In the genomic region with DNA sequence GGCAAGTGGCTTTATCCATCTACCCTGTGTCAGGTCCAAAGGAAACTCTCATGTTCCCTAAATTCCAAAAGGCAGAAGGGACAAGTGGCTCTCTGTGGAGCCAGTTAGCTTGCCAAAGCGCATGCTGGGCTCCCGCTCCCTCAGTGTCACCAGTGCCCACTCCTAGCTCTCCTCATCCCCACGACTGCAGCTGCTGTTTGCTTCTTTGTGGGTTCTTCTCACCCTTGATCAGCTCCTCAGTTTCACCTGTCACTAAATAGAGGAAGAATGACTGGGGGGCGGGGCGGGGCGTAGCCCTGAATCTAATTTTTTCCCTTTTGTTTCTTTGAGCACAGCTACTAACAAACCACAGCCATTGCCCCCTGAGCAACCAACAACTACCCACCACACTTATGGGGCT, we compare ENCODE assay signal across 22 mouse cellular contexts. TPM values are rescaled to one million over a fixed set of nuclear protein-coding genes. Genes with fewer than 3 reads are reported as not detected.
DNase-seq lines count a peak whose midpoint lies in the region; ATAC-seq and TF ChIP-seq lines count a peak whose summit lies in the region.
"Had no signal": no experiment of that assay in that cellular context is flagged by ENCODE, and none has a peak within 500 bp of the region (broad histone marks: within the 10 kb centered on the region; RNA-seq: fewer than 3 reads in every experiment).

No protein-coding gene starts in this region.

- TF ChIP-seq POLR2A in lung, adult 2 months (IDR thresholded peaks at IDR 0.05; ENCODE audit: borderline replicate concordance, extremely low read depth, low read depth, low read length), result no peak
- TF ChIP-seq POLR2A in CH12.LX (IDR thresholded peaks at IDR 0.05; ENCODE audit: low read depth, low read length), result no peak
- TF ChIP-seq POLR2A in myocyte (IDR thresholded peaks at IDR 0.05; ENCODE audit: insufficient read length, low read depth), result no peak

- no peak overlapping the region for H3ac ChIP-seq in myocyte (ENCODE audit: control insufficient read depth, insufficient read length)

- no peaks in the 10 kb centered on the region for H3K4me1 ChIP-seq in lung, embryonic 14.5 days (ENCODE audit: insufficient read depth)
- peaks cover 29% of the 10 kb centered on the region for H3K4me1 ChIP-seq in lung, adult 2 months (ENCODE audit: control insufficient read depth, insufficient read depth, low read length)
- H3K4me1 ChIP-seq in CH12.LX (ENCODE audit: control insufficient read depth in 1 of 2, insufficient read depth in 2 of 2), result peaks cover 8 to 28% of the 10 kb centered on the region in 2 experiments
- H3K4me1 ChIP-seq: limb, embryonic 12.5 days had no signal

- H3K27ac ChIP-seq in lung, embryonic 14.5 days (ENCODE audit: low read depth), result 0 out of 2 replicates have a peak overlapping the region, but pooled peaks have one; percentile 36
- no peak overlapping the region for H3K27ac ChIP-seq in CH12.LX (ENCODE audit: insufficient read depth, low read depth)
- H3K27ac ChIP-seq: forebrain, embryonic 10.5 days; heart, embryonic 13.5 days; hindbrain, embryonic 14.5 days; limb, embryonic 12.5 days; liver, embryonic 13.5 days; stomach, embryonic 15.5 days had no signal

- H3K79me2 ChIP-seq in CH12.LX (replicated peaks; ENCODE audit: control insufficient read depth, extremely low read depth, insufficient read depth, poor library complexity, severe bottlenecking), result no peaks in the 10 kb centered on the region
- H3K79me2 ChIP-seq in myocyte (ENCODE audit: control insufficient read depth, insufficient read depth), result peaks cover 14% of the 10 kb centered on the region

- in situ Hi-C loops in CH12.LX (cut with MboI; ENCODE audit: low pct_ligation_motif_present, low pct_unique_long_range_greater_than_20kb, low sequenced_read_pairs), result no loop called here

- WGBS in lung, embryonic 14.5 days, result 87% methylated on average over 6 of the region's 6 CpGs
- WGBS in lung, adult 2 months, result 83% methylated on average over 6 of the region's 6 CpGs

- H3K9ac ChIP-seq in lung, embryonic 14.5 days, result no peak overlapping the region
- H3K9ac ChIP-seq in CH12.LX (ENCODE audit: insufficient read depth, low read depth), result no peak overlapping the region
- H3K9ac ChIP-seq: heart, embryonic 13.5 days; hindbrain, embryonic 14.5 days; limb, embryonic 12.5 days; liver, embryonic 13.5 days; stomach, embryonic 15.5 days had no signal

- dilution Hi-C loops in CH12.LX (cut with MboI; ENCODE audit: extremely low pct_ligation_motif_present, extremely low pct_unique_long_range_greater_than_20kb, low sequenced_read_pairs), result no loop called here

- no peaks in the 10 kb centered on the region for H3K9me3 ChIP-seq in lung, embryonic 14.5 days (ENCODE audit: low read depth, low read length)
- H3K9me3 ChIP-seq in CH12.LX (replicated peaks; ENCODE audit: low read length), result no peaks in the 10 kb centered on the region
- H3K9me3 ChIP-seq: forebrain, embryonic 10.5 days; heart, embryonic 13.5 days; limb, embryonic 12.5 days; liver, embryonic 13.5 days; stomach, embryonic 15.5 days had no signal

- H3K4me3 ChIP-seq in lung, embryonic 14.5 days (ENCODE audit: low read depth, low read length), result no peak overlapping the region
- H3K4me3 ChIP-seq in lung, adult 2 months (replicated peaks; ENCODE audit: extremely low read depth, low read depth, low read length), result no peak overlapping the region
- H3K4me3 ChIP-seq in CH12.LX (replicated peaks in 1 of 3; ENCODE audit: low read depth in 2 of 3, low read length in 2 of 3, poor library complexity in 1 of 3), result no peak overlapping the region
- H3K4me3 ChIP-seq in myocyte, result no peak overlapping the region
- H3K4me3 ChIP-seq: forebrain, embryonic 10.5 days; heart, embryonic 13.5 days; limb, embryonic 12.5 days; liver, embryonic 13.5 days; stomach, embryonic 15.5 days had no signal

- no peak for TF ChIP-seq CTCF in lung, embryonic 14.5 days (IDR thresholded peaks at IDR 0.05; ENCODE audit: low read depth)
- TF ChIP-seq CTCF in lung, adult 2 months (IDR thresholded peaks at IDR 0.05; ENCODE audit: insufficient read depth, low read length), result no peak
- TF ChIP-seq CTCF in CH12.LX (conservative IDR thresholded peaks at IDR 0.05 in 1 of 2, IDR thresholded peaks at IDR 0.05 in 1 of 2; ENCODE audit: low read depth in 2 of 2, low read length in 2 of 2), result no peak

- TF ChIP-seq EP300 in CH12.LX (IDR thresholded peaks at IDR 0.05; ENCODE audit: low read length), result no peak

- no peak for TF ChIP-seq RAD21 in CH12.LX (IDR thresholded peaks at IDR 0.05; ENCODE audit: low read depth, low read length)

- ATAC-seq in lung, embryonic 14.5 days (ENCODE audit: insufficient read depth), result no peak
- ATAC-seq: midbrain, embryonic 16.5 days had no signal

- H3K36me3 ChIP-seq in lung, embryonic 14.5 days (ENCODE audit: insufficient read depth), result 0 out of 2 replicates have a peak, but pooled peaks cover 10% of the 10 kb centered on the region
- H3K36me3 ChIP-seq in CH12.LX (replicated peaks in 1 of 2; ENCODE audit: control insufficient read depth in 1 of 2, insufficient read depth in 1 of 2, low read length in 1 of 2) (peaks cover 0 to 3% of the 10 kb centered on the region in 2 experiments), myocyte (ENCODE audit: control insufficient read depth, insufficient read depth) (no peaks in the 10 kb centered on the region)
- H3K36me3 ChIP-seq: liver, embryonic 13.5 days; stomach, embryonic 15.5 days had no signal

- no peak for DNase-seq in lung, embryonic 14.5 days
- DNase-seq in lung, adult 2 months, result no peak
- DNase-seq in CH12.LX (ENCODE audit: extremely low read depth), result peak; percentile 51
- DNase-seq in thymus, postnatal 25 days, result peak; percentile 35
- no peak for DNase-seq in embryo, embryonic 10 days (ENCODE audit: low spot score)
- DNase-seq in gastrocnemius, postnatal 14 days, result no peak
- DNase-seq: adrenal gland, postnatal 14 days; cerebellum, adult 11-12 months; cerebellum, postnatal 14 days; heart, postnatal 36 days; kidney, adult 9 months; kidney, postnatal 36 days; liver, embryonic 13.5 days; lung, postnatal 10 days; right cerebral cortex, postnatal 25 days had no signal

- H3K4me2 ChIP-seq in lung, embryonic 14.5 days, result no peak overlapping the region
- no peak overlapping the region for H3K4me2 ChIP-seq in CH12.LX (ENCODE audit: insufficient read depth, low read depth, poor library complexity, severe bottlenecking)
- H3K4me2 ChIP-seq in myocyte (ENCODE audit: low read depth), result peak overlapping the region; percentile 40
- H3K4me2 ChIP-seq: heart, embryonic 13.5 days; hindbrain, embryonic 14.5 days; limb, embryonic 12.5 days; liver, embryonic 13.5 days; stomach, embryonic 15.5 days had no signal

- intact Hi-C loops in gastrocnemius, postnatal 14 days (cut with DNase I; ENCODE audit: low total_unique reads), result no loop called here

- no peaks in the 10 kb centered on the region for H3K27me3 ChIP-seq in lung, embryonic 14.5 days (ENCODE audit: insufficient read depth, low read length)
- H3K27me3 ChIP-seq in CH12.LX (replicated peaks) (no peaks in the 10 kb centered on the region), myocyte (ENCODE audit: control insufficient read depth, insufficient read depth, insufficient read length) (no peaks in the 10 kb centered on the region)
- H3K27me3 ChIP-seq: heart, embryonic 13.5 days; limb, embryonic 12.5 days; liver, embryonic 13.5 days; stomach, embryonic 15.5 days had no signal

TF ChIP-seq in CH12.LX, 34 proteins besides CTCF, POLR2A, EP300 and RAD21 (continues in another document):
- TF ChIP-seq USF2 (conservative IDR thresholded peaks at IDR 0.05; ENCODE audit: low read depth, low read length) (no peak), MAZ (IDR thresholded peaks at IDR 0.05; ENCODE audit: low read depth, low read length) (no peak), MAFK (IDR thresholded peaks at IDR 0.05; ENCODE audit: insufficient replicate concordance, low read length) (no peak), MYC (IDR thresholded peaks at IDR 0.05; ENCODE audit: low read depth, low read length) (no peak), NELFE (IDR thresholded peaks at IDR 0.05; ENCODE audit: low read depth, low read length) (no peak), POLR2AphosphoS2 (IDR thresholded peaks at IDR 0.05; ENCODE audit: low read depth, low read length) (no peak), ZMIZ1 (IDR thresholded peaks at IDR 0.05; ENCODE audit: low read depth, low read length) (no peak), SMC3 (IDR thresholded peaks at IDR 0.05; ENCODE audit: low read depth, low read length) (no peak)

TF ChIP-seq in myocyte, 11 proteins besides CTCF, POLR2A, EP300 and RAD21:
- TF ChIP-seq MAX (IDR thresholded peaks at IDR 0.05; ENCODE audit: low read depth) (no peak), MYOG (IDR thresholded peaks at IDR 0.05; ENCODE audit: control insufficient read depth in 1 of 3, insufficient read depth in 1 of 3, insufficient read length in 2 of 3, low read depth in 2 of 3) (peak; percentile 47 to 95 (median 68)), REST (IDR thresholded peaks at IDR 0.05; ENCODE audit: insufficient read depth, insufficient read length) (no peak), MYOD1 (IDR thresholded peaks at IDR 0.05; ENCODE audit: control insufficient read depth in 1 of 3, insufficient read length in 2 of 3, low read depth in 2 of 3) (peak; percentile 13 to 88 (median 79)), TCF12 (IDR thresholded peaks at IDR 0.05; ENCODE audit: insufficient read depth, poor library complexity, severe bottlenecking) (no peak), E2F4 (IDR thresholded peaks at IDR 0.05; ENCODE audit: insufficient read depth) (no peak)
TF ChIP-seq in myocyte: peak in this region for 2.

RNA-seq across cellular contexts. Expression of a gene that starts 12.8 kb away (rescaled TPM):
- polyA plus RNA-seq in lung, embryonic 14.5 days (2014; fragmentation: Nextera tagmentation; extraction: Ambion mirVana), result 88.0 and 88.8 TPM in 2 replicates
- polyA plus RNA-seq in lung, adult 2 months (2012; rRNA removed), result 124 and 140 TPM in 2 replicates
- total RNA-seq in CH12.LX (2012; rRNA removed) (14.1 and 16.9 TPM in 2 replicates), CH12.LX (2014; rRNA removed) (9.0 and 11.7 TPM in 2 replicates)
- polyA plus RNA-seq in CH12.LX (2012; ENCODE audit: insufficient read length, low read depth) (12.9 and 15.5 TPM in 2 replicates), myocyte (2012; fragmentation: generic; extraction: Trizol) (59.3 TPM)
- total RNA-seq in gastrocnemius, postnatal 14 days (2021), result 10 to 100 TPM; 46.7 to 51.9 TPM

RNA-seq across cellular contexts. Expression of a gene that starts 18.8 kb away (rescaled TPM):
- polyA plus RNA-seq in lung, embryonic 14.5 days (2014; fragmentation: Nextera tagmentation; extraction: Ambion mirVana), result 38.7 and 39.3 TPM in 2 replicates
- polyA plus RNA-seq in lung, adult 2 months (2012; rRNA removed), result 62.1 and 69.5 TPM in 2 replicates
- total RNA-seq in CH12.LX (2012; rRNA removed), result 11.6 and 12.9 TPM in 2 replicates
- total RNA-seq in CH12.LX (2014; rRNA removed), result 7.2 and 9.6 TPM in 2 replicates
- polyA plus RNA-seq in CH12.LX (2012; ENCODE audit: insufficient read length, low read depth), result 48.7 and 53.7 TPM in 2 replicates
- 79.5 TPM for polyA plus RNA-seq in myocyte (2012; fragmentation: generic; extraction: Trizol)
- total RNA-seq in gastrocnemius, postnatal 14 days (2021), result 10 to 100 TPM; 25.2 to 26.1 TPM

RNA-seq across cellular contexts. Expression of a gene that starts 39.7 kb away (rescaled TPM):
- polyA plus RNA-seq in lung, embryonic 14.5 days (2014; fragmentation: Nextera tagmentation; extraction: Ambion mirVana), result 145 and 154 TPM in 2 replicates
- 75.8 and 79.6 TPM in 2 replicates for polyA plus RNA-seq in lung, adult 2 months (2012; rRNA removed)
- 65.7 and 66.1 TPM in 2 replicates for total RNA-seq in CH12.LX (2012; rRNA removed)
- 32.8 and 36.3 TPM in 2 replicates for total RNA-seq in CH12.LX (2014; rRNA removed)
- 94.9 and 101 TPM in 2 replicates for polyA plus RNA-seq in CH12.LX (2012; ENCODE audit: insufficient read length, low read depth)
- 46.1 TPM for polyA plus RNA-seq in myocyte (2012; fragmentation: generic; extraction: Trizol)
- 10 to 100 TPM; 23.3 to 23.8 TPM for total RNA-seq in gastrocnemius, postnatal 14 days (2021)

Comparison
In these comparisons a context has a peak if more than half of its experiments do, and no peak if none do; other contexts are left out.
1. DNase-seq: peak in CH12.LX (single experiment) and thymus, postnatal 25 days (single experiment); none in lung, embryonic 14.5 days (single experiment), lung, adult 2 months (single experiment), embryo, embryonic 10 days (single experiment) and gastrocnemius, postnatal 14 days (single experiment).